Mouse (Mus musculus) brain, adult 2 months (tissue): ENCODE measurements at regions not wholly inside any gene's neighbourhood (a gene's known extent, or its start where the extent isn't known, plus 50 kb on each side); places are given as distances from the start of the nearest gene placed in this dataset.

ENCODE experiments used
- DNase-seq: peaks from one replicate; pipeline ENCODE4 v3.0.0; 2011; ENCODE audit warnings: low read depth, low spot score

DNA sequence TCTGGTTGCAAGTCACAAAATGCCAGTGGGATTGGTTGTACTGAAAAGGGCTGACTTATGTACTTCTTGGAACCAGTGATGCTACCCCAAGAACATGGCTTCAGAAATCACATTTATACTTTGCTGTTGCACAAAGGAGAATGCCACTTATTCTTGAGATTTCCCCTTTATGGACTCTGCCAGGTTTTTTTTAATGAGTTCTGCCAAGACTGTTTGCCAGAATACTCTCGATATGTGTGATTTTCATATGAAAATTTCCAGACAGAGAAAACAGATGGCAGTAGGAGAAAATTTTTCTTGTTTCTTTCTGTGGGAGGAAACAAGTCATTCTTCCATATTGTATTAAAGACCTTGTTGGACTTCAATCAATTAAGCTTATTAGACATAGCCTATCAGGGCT lies 281.0 kb upstream of the Tle1 start:
- peak; percentile 31 for DNase-seq

DNA sequence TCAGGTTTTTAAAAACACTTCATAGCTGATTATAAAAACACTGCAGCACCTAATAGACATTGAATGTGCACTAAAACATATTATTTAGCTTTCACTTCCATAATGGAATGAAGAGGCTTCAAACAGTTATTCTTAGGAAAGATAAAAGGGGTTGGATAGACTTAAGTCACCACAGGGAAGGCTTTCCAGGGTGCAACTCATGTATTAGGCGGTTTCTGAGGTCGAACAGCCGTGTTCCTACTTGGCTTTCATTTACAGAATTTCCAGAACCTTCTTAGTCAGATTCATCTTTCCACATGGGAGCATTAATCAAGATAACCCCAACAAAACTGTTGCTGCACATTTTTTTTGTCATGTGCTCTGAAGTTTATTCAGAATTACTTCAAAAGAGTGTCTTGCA lies 279.8 kb upstream of the Tle1 start:
- DNase-seq: no peak

DNA sequence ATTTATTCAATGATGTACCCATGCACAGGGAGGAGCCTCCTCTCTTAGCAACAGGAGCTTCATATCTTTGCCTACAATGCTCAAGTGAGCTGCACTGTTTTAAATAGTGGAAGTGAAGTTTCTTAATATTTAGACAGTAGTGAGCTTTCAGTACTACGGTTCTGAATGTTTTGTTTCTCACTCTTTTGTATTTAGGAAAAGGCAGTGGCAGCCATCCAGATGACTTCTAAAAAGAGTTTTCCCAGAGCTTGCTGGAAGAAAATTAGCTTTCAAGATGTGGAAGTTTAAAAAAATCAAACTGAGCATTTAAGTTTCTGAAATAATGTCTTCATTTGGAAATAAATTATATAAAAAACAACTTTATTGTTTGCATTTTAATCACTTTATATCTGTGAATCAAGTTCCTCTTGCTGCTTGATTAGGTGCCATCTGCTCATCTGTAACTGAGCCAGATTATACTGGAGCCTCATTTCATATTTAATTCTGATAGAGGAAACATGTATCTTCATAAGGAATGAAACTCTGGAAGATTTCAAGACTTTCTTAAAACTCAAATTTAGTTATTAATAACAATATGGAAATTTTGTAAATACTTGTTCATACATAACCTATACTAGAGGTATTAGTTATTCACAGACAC lies 268.6 kb upstream of the Tle1 start:
- peak; percentile 62 for DNase-seq

DNA sequence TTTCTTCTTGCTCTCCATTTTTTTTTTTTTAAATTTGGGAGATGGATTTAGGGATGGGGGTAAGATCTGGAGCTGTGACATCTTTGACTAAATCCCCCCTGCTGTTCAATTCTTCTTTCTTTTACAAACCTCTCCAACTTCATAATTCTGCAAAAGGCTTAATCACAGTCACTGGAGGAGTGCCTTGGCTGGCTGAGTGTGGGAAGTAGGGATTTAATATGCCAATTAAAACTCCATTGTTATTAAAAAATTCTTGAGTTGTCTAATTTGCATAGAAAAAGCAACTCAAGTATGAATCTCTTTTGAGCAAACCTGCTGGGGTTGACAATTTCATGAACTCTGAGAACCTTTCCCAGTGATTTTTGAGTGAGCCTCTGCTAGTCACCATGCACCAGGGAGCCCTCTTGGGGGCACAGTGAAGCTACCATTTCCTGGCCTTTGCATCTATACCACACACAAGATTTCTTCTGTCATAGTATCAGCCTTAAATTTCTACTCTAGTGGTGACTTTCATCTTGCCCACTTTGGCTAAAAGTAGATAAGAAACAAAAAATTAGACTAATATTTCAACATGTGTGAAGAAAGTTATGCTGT lies 243.6 kb upstream of the Tle1 start:
- DNase-seq: peak; percentile 15

DNA sequence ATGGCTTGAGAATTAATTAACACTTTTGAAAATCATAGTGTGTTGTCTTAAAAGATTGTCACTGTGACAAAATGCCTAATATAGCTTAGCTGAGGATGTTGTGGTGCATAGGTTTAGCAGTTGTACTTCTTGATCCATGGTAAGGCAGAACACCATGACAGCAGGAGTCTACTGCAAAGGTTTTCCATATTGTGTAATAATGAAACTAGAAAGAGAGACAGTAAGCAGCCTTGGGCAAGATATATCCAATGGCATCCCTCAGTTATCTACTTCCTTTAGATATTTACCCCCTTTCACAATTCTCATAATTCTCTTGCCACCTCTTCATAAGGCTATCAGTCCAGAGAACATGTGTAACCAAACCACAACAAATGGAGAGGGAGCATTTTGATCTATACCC lies 236.6 kb upstream of the Tle1 start:
- no peak for DNase-seq

DNA sequence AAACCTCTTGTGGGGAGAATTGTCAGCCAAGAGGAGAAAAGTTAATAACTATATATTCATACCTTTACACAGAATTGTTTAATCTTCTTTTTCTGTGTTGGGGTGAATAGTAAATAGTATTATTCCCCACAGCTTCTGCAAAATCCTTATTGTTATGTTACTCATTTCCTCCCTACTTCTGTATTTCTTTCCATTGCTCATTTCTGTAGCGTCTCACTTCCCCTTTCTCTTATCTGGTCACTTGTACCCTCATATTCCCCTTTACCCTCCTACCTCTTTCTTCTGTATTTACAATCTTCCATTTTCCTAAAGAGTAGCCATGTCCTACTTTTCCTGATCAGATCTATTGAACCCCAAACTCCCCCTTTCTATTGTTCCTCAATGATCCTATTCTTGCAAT lies 224.6 kb upstream of the Tle1 start:
- DNase-seq: no peak

DNA sequence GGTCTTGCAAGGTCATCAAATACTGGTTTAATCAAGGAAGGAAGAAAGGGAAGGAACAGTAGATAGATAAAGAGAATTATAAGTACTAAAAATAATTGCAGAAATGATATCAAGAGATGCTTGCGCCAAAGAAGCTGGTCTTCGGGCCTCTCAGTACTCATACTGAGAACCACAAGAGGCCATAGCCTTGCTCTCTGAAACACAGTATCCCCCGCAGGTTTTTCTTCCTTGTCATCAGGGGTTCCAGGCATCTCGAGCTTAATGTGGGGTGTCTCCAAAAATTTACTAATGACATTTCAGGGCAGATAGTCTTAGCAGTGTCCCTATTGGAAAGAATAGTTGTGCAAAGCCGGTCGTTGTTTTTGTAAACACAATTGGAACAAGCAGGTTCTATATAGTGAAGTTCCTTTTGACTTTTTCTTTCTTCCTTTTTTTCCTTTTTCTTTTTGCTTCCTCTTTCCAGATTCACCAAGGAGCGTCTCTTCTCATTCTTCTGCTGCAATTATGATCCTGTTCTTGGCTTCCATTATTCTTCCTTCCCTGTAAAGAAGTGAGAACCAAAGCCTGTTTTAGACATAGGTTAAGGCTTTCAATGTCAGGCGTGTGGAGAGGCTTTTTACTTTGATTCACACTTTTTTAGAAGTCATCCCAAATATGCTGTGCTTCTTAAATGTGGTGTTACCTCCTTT lies 211.5 kb upstream of the Tle1 start:
- no peak for DNase-seq

DNA sequence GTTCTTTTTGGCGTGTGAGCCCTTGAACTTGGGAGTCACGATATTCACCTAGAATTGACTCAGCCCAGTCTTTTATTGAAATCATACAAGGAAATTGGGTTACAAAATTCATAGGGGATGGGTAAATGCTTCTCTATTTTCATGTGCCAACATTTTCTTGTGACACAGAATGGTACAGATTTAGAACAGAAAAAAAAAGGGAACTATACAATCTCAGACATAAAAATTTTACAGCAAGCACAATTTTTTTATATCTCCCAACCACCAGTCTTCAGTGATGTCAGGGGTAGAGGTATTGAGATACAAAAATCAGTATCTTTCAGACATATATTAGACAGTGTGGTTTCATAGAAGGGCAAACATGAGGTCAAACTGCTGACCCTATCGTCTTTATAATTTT lies 210.6 kb upstream of the Tle1 start:
- DNase-seq: peak; percentile 3

DNA sequence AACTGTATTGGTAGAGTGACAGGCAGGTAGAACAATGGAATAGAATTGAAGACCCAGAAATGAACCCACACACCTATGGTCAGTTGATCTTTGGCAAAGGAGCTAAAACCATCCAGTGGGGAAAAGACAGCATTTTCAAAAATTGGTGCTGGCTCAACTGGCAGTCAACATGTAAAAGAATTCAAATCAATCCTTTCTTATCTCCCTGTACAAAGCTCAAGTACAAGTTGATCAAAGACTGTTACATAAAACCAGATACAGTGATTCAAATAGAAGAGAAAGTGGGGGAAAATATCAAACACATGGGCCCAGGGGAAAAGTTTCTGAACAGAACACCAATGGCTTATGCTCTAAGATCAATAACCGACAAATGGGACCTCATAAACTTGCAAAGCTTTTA lies 200.0 kb upstream of the Tle1 start:
- DNase-seq: no peak

DNA sequence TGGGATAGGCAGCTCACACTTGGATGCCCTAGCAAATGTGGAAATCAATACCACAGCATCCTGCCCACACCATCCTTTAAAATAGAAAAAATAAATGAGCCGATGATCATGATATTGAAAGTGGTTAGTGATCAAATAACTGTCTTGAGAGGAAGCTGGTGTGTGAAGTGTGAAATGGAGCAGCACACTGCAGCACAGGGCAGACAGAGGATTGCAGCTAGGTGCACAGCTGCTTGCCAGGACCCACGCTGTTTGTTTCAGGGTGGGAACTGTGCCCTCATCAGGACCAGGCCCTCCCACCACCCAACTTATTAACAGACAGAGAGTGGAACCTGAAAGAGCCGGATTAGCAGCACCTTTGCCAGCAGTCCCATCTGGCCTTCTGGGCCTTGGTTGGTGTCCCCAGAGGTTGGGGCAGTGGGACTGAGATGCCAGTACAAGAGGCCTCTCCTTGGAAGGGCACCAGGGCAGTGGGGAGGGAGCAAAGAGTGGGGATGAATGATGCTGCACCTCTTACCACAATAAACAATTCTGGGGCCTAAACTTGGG lies 191.2 kb upstream of the Tle1 start:
- no peak for DNase-seq

DNA sequence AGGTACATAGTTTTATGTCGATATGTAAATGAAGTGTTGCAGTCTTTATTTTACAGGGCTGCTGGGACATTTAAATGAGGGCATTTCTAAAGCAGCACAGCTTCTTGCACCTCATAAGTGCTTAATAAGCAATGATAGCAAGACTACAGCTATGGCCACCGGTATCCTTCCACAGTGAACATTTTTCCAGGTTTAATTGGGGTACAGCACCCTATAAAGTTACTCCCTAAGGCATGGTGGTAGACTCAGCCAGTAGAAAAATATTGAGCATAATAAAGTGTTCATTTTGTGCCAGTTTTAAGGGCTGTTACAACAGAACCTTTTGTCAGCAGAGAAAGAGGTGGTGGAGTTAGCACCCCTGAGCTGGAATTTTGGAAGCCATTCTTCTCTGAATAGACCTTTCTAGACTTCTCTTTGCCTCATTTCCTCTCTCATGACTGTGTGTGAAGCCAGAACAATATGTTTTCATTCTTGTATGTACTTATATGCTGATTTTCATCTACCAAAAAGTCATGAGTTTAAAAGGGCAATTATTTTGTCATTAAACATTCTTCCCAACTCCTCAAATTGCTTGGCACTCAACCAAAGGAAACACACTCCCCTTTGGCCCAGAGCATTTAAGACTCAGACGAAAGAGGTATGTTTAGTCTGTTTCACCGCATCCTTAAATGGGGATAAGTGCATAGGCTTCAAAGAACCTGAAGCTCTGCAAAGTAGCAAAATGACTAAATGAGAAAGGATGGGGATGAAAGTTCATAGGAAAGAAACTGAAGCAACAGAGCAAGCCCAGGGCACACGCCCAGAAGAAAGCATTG lies 189.3 kb upstream of the Tle1 start:
- DNase-seq: no peak

DNA sequence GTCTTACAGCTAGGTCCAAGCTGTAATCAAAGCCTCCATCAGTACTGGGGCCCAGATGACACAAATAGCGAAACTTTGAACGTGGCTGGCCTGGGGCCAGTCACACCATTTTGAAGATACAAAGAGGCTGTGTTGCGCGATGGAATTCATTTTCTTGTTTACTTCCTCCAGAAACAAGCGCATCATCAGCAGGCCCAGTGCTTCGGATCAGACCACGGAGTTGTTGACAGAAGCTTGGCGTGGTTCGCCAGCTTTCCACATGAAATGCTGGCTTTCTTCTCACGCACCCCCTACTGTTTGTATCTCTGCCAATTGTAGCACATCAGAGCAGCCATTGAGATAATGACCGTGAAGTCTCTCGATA lies 184.2 kb upstream of the Tle1 start:
- DNase-seq: peak; percentile 92

DNA sequence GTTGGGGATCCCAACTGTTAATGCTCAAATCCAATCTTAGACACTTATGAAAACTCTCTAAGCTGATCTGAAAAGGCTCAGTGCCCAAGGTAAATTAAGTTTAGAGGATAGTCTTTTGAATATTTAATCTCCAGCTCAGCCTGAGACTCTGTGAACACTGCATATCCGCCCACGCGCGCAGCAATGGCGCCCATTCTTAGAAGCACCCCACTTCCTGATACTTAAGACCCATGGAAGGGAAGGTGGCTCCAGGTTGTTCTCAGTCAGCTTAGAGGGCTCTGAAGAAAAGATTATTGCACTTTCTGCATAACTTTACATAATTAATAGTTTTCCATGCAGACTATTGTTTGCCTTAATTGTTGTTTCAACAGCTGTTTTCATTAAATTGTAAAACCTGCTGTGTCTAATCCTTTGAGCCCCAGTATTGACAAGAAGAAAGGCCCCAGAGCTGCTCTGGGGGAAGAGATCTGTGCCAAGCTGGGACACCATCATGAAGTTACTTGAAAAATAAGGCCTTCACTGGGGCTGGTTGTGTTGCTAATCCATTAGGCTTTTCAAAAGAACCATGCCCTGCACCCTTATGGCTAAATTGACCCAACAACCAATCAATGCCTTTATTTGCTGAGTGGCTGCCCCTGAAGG lies 183.7 kb upstream of the Tle1 start:
- DNase-seq: no peak

DNA sequence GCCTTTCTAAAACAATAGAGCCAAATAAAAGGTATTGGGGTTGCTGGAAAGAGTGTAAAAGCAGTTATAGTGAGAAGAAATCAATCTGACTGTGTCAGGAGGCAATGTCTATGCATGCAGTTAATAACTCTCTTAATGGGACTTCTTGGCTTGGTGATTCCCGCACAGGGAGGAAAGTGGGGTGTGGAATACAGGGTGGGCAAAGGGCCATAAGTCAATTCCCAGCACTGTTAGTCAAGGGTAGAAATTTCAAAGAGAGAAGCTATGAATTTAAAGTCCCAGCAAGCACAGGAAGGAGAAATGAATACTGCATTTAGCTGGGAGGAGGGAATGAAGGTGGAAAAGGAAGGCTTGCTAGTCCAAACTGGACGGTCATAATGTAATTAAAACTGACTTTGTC lies 183.0 kb upstream of the Tle1 start:
- no peak for DNase-seq

DNA sequence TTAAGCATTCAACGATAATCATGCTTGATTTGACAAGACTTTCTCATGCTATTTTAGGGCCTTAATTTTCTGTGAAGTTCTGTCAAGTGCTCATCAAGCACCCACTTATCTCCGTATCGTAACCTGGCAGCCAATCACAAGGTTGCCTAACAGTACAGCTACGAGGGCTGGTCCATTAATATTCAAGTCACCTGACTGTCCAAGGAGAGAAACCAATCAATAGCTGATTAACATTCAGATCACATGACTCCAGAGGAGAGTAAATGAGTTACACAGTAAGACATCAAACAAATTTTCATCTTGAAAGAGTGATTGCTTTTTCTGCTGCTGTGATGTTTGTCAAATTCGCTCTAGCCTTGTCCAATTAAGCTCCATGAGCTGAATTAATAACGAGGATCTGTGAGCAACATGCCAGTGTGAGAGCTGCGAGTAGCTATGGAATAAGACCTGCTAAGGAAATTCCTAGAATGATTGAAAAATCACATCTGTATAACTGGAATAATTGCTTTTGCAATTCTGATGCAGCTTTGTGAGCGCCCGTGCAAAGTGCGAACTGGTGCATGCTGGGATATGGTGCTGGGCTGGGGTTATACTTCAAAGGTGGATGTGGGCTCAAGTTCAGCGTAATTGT lies 181.9 kb upstream of the Tle1 start:
- peak; percentile 37 for DNase-seq

DNA sequence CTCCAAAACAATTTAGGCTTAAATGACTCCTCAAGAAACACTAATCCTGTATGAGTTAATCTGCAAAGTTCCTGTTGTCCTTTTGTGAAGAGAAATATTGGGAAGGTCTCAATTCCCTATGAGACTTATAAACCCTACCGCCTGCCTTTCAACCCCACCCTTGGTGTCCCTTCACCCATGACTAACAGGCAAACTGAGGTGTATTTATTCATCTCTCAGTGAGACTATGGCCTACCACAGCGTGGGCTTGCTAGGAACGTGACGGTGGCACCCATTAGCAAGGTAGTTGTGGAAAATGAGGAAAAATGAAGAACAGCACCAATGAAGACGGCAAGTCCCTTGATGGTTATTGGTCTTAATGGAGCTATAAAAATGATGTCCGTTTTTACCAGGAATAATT lies 181.0 kb upstream of the Tle1 start:
- no peak for DNase-seq

DNA sequence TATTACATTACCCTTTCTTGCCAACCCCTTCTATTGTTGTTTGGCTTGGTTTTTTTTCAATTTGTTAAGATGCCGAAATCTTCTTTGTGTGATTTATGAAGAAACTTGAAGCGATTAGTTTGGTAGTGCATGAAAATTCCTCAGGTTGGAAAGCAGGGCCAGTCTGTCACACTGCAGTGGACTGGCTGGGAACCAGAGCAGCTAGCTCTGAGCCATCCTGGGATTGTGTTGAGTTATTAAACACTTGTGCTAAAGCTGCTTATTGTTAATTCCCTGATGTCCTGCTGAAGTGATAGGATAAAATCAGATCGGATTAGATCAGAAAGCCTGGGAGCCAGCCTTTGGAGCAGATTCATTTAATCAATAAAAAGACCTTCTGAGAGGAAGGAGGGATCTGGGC lies 180.4 kb upstream of the Tle1 start:
- DNase-seq: no peak

DNA sequence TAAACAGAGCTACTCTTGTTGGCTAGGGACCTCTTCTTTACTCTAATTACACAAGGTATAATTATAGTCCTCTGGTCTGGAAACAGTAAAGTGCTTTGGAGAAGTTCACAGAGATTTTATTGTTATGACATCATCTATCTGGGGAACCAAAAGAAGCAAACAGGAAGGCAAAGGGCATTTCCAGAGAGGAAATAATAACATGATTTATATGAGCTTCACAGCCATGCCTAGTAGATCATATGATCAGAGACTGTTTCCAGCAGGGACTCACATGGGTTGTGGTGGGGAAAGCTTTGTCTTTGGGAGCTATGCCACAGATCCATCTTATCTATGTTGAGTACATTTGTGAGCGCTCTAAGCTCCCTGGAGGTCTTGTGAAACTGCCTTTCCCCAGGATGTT lies 178.8 kb upstream of the Tle1 start:
- DNase-seq: no peak

DNA sequence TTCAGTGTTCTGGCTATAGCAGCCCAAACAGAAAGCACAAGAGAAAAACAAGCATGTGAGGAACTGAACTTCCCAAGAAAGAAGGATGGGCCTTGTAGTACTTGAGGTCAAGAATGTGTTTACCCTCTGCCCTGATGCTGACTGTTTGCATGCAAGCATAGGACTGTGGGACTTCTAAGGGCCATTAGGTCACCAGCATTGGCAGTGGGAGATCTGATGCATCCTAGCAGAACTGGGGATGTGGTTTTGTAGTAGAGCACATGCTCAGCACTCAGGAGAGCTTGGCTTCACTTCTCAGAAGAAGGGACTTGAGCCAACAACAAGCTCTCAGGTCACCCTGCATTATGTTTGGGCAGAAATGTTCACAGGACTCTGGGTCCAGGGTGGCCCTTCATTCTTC lies 178.3 kb upstream of the Tle1 start:
- no peak for DNase-seq

DNA sequence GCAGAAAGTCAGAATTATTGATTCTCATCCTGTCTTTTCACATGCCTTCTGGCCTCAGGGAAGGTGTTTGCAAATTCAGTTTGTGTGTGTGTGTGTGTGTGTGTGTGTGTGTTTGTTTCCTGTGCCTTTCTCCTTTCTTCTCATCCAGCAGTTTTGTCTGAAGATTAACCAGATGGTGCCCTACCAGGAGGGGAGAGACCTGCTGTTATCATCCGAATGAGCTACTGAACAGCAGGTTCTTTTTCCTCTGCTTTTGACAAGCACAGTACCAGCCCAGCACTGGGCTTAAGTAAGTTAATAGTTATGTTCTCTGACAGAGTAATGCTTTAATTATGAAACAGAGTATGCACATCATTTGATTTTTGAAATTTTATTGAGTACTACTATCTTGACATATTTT lies 176.8 kb upstream of the Tle1 start:
- no peak for DNase-seq

DNA sequence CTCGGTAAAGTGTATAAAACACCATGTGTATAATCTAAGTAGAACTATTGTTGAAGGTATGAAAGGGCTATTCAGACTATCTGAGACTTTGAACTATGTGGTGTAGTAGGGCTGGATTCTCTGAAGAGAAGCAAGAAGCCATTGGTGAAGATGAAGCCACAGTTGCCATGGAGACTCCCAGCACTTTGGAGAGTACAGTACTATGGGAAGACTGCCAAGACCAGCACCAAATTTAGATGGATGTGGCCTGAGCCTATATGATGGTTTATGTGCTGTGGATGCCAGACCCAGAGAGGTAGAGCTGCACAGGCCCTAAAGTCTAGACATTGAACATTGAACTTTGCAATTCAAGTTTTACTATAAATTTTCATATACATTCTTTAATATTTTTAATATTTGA lies 151.3 kb upstream of the Tle1 start:
- peak; percentile 43 for DNase-seq
